Mouse (Mus musculus) thymus, postnatal 36 days (tissue): ENCODE data around the gene Carm1.
"Not testable (repeated sequence)": the region's sequence is repeated elsewhere in the genome, so short reads cannot be mapped to it uniquely, and the experiment has no call there.

ENCODE experiments used
- DNase-seq, 2 experiments: peaks; one replicate each; pipeline ENCODE4 v3.0.0; 2022; ENCODE audit warnings: mixed read lengths in 2 of 2

Gene Carm1

GRCm38 (mm10) chr9:21546789-21547074, at the start of gene Carm1:
Carm1 (plus strand) TSS chr9:21546894.
- peak in 1 of 2 experiments; percentile 79 for DNase-seq

GRCm38 (mm10) chr9:21497050-21497542, 49.6 kb upstream of the Carm1 start:
- no peak for DNase-seq

- no peak for DNase-seq
Measured at GRCm38 (mm10) chr9:21497664-21498063, 49.0 kb upstream of the Carm1 start.

- no peak for DNase-seq
Measured at GRCm38 (mm10) chr9:21498284-21498902, 48.3 kb upstream of the Carm1 start.

GRCm38 (mm10) chr9:21503352-21503751, 43.3 kb upstream of the Carm1 start:
- no peak for DNase-seq

GRCm38 (mm10) chr9:21505767-21506166, 40.9 kb upstream of the Carm1 start:
- no peak for DNase-seq

- no peak for DNase-seq
Measured at GRCm38 (mm10) chr9:21507753-21508430, 38.8 kb upstream of the Carm1 start.

- no peak for DNase-seq
Measured at GRCm38 (mm10) chr9:21508871-21509404, 37.8 kb upstream of the Carm1 start.

GRCm38 (mm10) chr9:21509772-21510688, 36.7 kb upstream of the Carm1 start, which contains the start of gene Tmed1:
Tmed1 (minus strand) TSS chr9:21510252.
- peak; percentile 82 to 83 for DNase-seq

GRCm38 (mm10) chr9:21510689-21511015, 36.0 kb upstream of the Carm1 start:
- DNase-seq, result no peak

GRCm38 (mm10) chr9:21511052-21511451, 35.6 kb upstream of the Carm1 start:
- no peak for DNase-seq

- DNase-seq, result no peak
Measured at GRCm38 (mm10) chr9:21513466-21513865, 33.2 kb upstream of the Carm1 start.

- DNase-seq, result no peak
Measured at GRCm38 (mm10) chr9:21517947-21518495, 28.7 kb upstream of the Carm1 start.

GRCm38 (mm10) chr9:21518690-21519089, 28.0 kb upstream of the Carm1 start:
- DNase-seq, result not testable (repeated sequence)

GRCm38 (mm10) chr9:21525142-21525936, 21.4 kb upstream of the Carm1 start:
- no peak for DNase-seq

GRCm38 (mm10) chr9:21525937-21526633, 20.6 kb upstream of the Carm1 start, which contains the start of gene AB124611:
AB124611 (plus strand) TSS chr9:21526176.
- peak; percentile 56 to 61 for DNase-seq

- DNase-seq, result no peak
Measured at GRCm38 (mm10) chr9:21526634-21526944, 20.1 kb upstream of the Carm1 start.

- no peak for DNase-seq
Measured at GRCm38 (mm10) chr9:21527100-21527801, 19.4 kb upstream of the Carm1 start.

- DNase-seq, result no peak
Measured at GRCm38 (mm10) chr9:21527917-21528324, 18.8 kb upstream of the Carm1 start.

- no peak for DNase-seq
Measured at GRCm38 (mm10) chr9:21536501-21536900, 10.2 kb upstream of the Carm1 start.

- DNase-seq, result no peak
Measured at GRCm38 (mm10) chr9:21537009-21537408, 9.7 kb upstream of the Carm1 start.
